Mouse (Mus musculus) midbrain, embryonic 10.5 days (tissue): ENCODE data around the gene Tubgcp2. TPM values are rescaled to one million over a fixed set of nuclear protein-coding genes. Genes with fewer than 3 reads are reported as not detected.

Experiments used
- DNase-seq: peaks from one replicate; pipeline ENCODE4 v3.0.0-alpha.2; 2017; ENCODE audit warnings: low spot score
- H3K27ac ChIP-seq: fragments of 300-500 bp; sonication (generic); replicated peaks from 2 replicates; pipeline ENCODE4 v1.5.1; 2016; ENCODE audit warnings: mild to moderate bottlenecking
- H3K27me3 ChIP-seq: fragments of 300-500 bp; sonication (generic); 2 replicates; pipeline ENCODE4 v1.6.1; 2016; ENCODE audit warnings: low read depth, mild to moderate bottlenecking; ENCODE audit not compliant: poor library complexity, severe bottlenecking
- H3K36me3 ChIP-seq: fragments of 300-500 bp; sonication (generic); 2 replicates; pipeline ENCODE4 v1.6.1; 2016; ENCODE audit warnings: mild to moderate bottlenecking, moderate library complexity
- H3K4me1 ChIP-seq: fragments of 300-500 bp; sonication (generic); 2 replicates; pipeline ENCODE4 v1.6.1; 2016
- H3K4me3 ChIP-seq: fragments of 300-500 bp; sonication (generic); 2 replicates; pipeline ENCODE4 v1.5.1; 2016; ENCODE audit warnings: mild to moderate bottlenecking, moderate library complexity
- H3K9me3 ChIP-seq: fragments of 300-500 bp; sonication (generic); replicated peaks from 2 replicates; pipeline ENCODE4 v1.6.1; 2016; ENCODE audit warnings: mild to moderate bottlenecking
- WGBS: fragments of 180-500 bp; shearing (Covaris S2); methylation state at CpG from one replicate; pipeline ENCODE4 v1.1.7; 2016; 5-methylcytosine and 5-hydroxymethylcytosine counted together
- polyA plus RNA-seq: library from polyadenylated mRNA; unstranded; fragments of >200 nt; fragmentation: Nextera tagmentation; extraction: Ambion mirVana; gene quantifications from 2 replicates; pipeline ENCODE4 v1.2.1, GENCODE M21; 2016

Gene Tubgcp2
- polyA plus RNA-seq, 1 experiment from 2014 or later: 74.0 TPM

DNA sequence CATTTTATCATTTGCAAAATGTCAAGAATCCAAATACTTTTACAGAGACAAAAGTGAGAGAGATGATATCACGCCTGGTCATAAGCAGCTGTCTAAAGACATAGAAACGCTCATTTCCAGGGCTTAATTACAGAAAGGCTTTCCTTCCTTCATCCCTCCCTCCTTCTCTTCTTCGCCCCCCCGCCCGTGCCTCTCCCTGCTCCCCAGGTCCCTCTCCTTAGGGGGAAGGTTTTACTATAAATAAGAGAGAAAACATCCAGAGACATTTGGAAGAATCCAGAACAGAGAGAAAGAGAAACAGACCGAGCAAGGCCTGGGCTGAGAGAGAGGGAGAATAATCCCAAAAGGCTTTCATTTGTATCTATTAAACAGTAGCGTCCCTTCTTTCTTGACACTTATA, 1.0 kb downstream of the Tubgcp2 start:
- H3K4me1 ChIP-seq: peaks cover 29% of the 10 kb centered on the region
- H3K27me3 ChIP-seq: peaks cover 20% of the 10 kb centered on the region; the same call in 1 of the 2 replicates
- H3K36me3 ChIP-seq: peaks cover 58% of the 10 kb centered on the region
- peak overlapping the region; percentile 95 for H3K27ac ChIP-seq
- peak; percentile 11 for DNase-seq
- 30% methylated on average over 7 of the region's 7 CpGs for WGBS
- peak overlapping the region; percentile 74 for H3K4me3 ChIP-seq
- no peaks in the 10 kb centered on the region for H3K9me3 ChIP-seq

DNA sequence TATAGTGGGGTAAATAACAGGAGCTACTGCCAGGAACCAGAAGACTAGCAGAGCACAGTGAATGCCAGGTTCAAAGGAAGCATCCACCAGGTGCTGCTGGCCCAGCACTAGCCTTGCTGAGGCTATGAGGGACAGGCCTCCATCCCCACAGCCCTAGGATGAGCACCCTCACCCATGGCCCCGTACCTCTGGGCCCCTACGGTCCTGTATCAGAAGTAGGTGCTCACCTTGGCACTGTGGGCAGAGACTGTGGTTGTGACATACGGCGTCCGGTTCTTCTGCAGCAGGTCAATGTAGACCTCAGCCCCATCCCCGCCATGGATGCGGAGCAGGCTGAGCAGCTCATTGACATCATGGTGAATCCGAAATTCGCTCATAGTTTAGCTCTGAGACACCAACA, 3.1 kb downstream of the Tubgcp2 start:
- Histone ChIP-seq H3K27me3 (peaks cover 15% of the 10 kb centered on the region; the same call in 1 of the 2 replicates), H3K4me1 (peaks cover 29% of the 10 kb centered on the region), H3K27ac (no peak overlapping the region), H3K9me3 (no peaks in the 10 kb centered on the region), H3K36me3 (peaks cover 60% of the 10 kb centered on the region), H3K4me3 (no peak overlapping the region)
- no peak for DNase-seq
- WGBS: 95% methylated on average over 9 of the region's 9 CpGs

DNA sequence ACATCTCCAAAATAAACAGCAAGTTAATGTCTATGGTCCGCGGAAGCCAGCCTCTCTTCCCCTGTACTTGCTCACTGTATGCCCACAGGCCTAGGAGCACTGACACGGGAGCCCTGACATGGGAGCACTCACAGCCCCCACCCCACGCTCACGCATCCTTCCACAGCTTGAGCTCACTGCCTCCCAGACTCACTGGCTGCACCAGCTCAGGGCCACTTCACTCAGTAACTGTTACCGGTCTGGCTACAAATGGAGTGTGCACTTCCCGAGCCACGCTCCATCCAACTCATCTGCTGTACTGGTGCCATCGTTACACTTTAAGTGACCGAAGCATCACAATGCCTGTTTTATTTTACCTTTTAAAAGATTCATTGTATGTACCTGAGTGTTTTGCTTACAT, 4.1 kb downstream of the Tubgcp2 start:
- Histone ChIP-seq H3K4me3 (no peak overlapping the region), H3K4me1 (peaks cover 26% of the 10 kb centered on the region), H3K27ac (no peak overlapping the region), H3K9me3 (no peaks in the 10 kb centered on the region), H3K36me3 (peaks cover 65% of the 10 kb centered on the region), H3K27me3 (peaks cover 4% of the 10 kb centered on the region; the same call in 1 of the 2 replicates)
- no peak for DNase-seq
- WGBS: 94% methylated on average over 10 of the region's 10 CpGs

DNA sequence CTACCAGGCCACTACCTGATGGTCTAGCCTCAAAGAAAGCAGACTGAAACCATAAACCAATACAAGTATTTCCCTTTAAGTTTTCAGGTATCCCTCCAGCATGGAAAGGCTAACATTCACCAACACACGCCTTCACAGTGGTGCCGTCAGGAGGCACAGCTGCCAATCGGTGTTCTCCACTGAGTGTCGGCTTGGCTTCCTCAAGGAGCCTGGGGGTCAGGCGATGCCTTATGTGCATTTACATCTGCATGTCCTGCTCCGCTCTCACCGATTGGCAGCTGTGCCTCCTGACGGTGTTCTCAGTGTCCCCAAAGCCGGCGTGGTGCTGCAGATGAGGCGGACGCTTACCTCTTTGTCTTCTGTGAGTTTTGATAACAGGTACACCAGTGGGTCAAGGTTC, 4.7 kb downstream of the Tubgcp2 start:
- Histone ChIP-seq H3K4me1 (peaks cover 20% of the 10 kb centered on the region), H3K4me3 (no peak overlapping the region), H3K27me3 (no peaks in the 10 kb centered on the region), H3K9me3 (no peaks in the 10 kb centered on the region), H3K36me3 (peaks cover 65% of the 10 kb centered on the region), H3K27ac (no peak overlapping the region)
- WGBS: 97% methylated on average over 12 of the region's 12 CpGs
- no peak for DNase-seq

GRCm38 (mm10) chr7:140011336-140011735, 25.1 kb downstream of the Tubgcp2 start:
- no peak overlapping the region for H3K27ac ChIP-seq
- H3K27me3 ChIP-seq: no peaks in the 10 kb centered on the region
- no peaks in the 10 kb centered on the region for H3K4me1 ChIP-seq
- no peak for DNase-seq
- whole genome bisulfite sequencing: 97% methylated on average over 17 of the region's 17 CpGs
- peaks cover 56% of the 10 kb centered on the region for H3K36me3 ChIP-seq
- H3K4me3 ChIP-seq: no peak overlapping the region
- peaks cover 3% of the 10 kb centered on the region; the same call in 1 of the 2 replicates for H3K9me3 ChIP-seq

DNA sequence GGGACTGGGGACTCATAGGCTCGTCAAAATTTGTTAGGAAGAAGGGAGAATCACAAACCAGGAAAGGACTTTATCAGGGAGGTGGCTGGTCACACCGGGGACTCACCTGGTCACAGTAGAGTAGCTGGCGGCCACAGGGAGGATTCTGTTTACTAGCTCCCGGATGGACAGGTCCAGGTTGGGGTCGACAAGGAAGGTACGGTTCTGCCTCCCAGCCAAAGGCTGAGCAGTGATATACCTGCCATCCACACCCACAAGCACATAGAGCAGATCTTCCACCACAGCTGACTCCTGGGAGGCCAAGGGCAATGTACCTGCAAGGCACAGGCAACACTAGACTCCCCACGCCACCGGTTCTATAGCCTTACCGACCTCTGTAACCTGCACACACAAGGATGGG, 28.7 kb downstream of the Tubgcp2 start:
- H3K4me1 ChIP-seq: no peaks in the 10 kb centered on the region
- H3K27ac ChIP-seq: no peak overlapping the region
- 94% methylated on average over 9 of the region's 9 CpGs for WGBS
- DNase-seq: no peak
- H3K27me3 ChIP-seq: no peaks in the 10 kb centered on the region
- no peak overlapping the region for H3K4me3 ChIP-seq
- peaks cover 3% of the 10 kb centered on the region; the same call in 1 of the 2 replicates for H3K9me3 ChIP-seq
- peaks cover 82% of the 10 kb centered on the region for H3K36me3 ChIP-seq

DNA sequence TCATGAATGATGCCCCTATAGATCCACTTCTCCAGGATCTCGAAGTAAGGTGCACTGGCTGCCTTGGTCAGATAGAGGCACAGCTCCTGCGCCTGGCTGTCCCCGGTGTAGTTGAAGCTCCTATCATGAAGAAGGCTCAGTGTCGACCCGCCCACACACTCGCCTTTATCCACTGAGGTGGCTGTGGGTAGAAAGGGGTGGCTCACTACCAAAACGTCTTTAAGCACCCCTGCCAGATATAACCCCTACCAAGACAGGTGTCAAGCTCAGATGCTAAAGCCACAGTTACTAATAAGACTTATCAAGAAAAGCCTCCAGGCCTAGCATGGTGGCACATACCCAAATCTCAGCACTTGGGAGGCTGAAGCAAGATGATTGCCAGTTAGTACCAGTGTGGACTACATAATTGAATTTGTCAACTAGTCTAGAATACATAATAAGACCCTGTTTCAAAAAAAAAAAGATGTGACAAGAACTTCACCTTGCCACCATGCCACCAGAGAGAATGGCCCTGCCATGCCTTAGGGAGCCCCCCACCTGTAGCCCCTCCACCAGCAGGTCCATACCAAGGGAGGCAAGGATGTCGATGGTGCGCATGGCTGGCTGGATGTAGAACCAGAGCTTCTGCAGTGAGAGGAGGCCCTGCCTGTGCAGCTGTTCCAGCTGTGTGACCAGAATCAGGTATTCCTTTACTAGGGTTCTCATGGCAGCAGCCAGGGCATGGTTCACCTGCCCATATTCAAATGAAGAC, 29.4 kb downstream of the Tubgcp2 start:
- Histone ChIP-seq H3K4me3 (no peak overlapping the region), H3K9me3 (peaks cover 3% of the 10 kb centered on the region; the same call in 1 of the 2 replicates), H3K27ac (no peak overlapping the region), H3K36me3 (peaks cover 86% of the 10 kb centered on the region), H3K4me1 (no peaks in the 10 kb centered on the region), H3K27me3 (no peaks in the 10 kb centered on the region)
- no peak for DNase-seq
- 93% methylated on average over 9 of the region's 9 CpGs for WGBS

DNA sequence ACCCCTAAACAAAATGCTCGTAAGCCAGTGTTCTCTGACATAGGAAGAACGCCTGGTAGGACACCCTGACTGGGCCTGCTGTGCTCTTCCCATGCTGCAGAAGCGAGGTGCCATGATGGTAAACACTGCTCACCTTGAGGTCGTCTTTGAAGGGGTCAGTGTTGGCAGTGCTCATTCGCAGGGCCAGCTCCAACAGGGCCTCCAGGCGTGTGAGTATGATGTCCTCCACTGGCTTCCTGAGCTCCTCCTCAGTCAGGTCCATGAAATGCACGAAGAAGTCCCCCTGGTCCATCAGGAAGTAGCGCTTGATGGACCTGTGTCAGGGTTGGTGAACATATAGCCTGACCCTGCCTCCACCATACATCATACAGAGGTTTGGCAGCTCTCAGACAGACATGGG, 31.8 kb downstream of the Tubgcp2 start:
- WGBS: 93% methylated on average over 8 of the region's 8 CpGs
- Histone ChIP-seq H3K9me3 (no peaks in the 10 kb centered on the region), H3K27ac (no peak overlapping the region), H3K36me3 (peaks cover 89% of the 10 kb centered on the region), H3K27me3 (no peaks in the 10 kb centered on the region), H3K4me1 (no peaks in the 10 kb centered on the region), H3K4me3 (no peak overlapping the region)
- no peak for DNase-seq

DNA sequence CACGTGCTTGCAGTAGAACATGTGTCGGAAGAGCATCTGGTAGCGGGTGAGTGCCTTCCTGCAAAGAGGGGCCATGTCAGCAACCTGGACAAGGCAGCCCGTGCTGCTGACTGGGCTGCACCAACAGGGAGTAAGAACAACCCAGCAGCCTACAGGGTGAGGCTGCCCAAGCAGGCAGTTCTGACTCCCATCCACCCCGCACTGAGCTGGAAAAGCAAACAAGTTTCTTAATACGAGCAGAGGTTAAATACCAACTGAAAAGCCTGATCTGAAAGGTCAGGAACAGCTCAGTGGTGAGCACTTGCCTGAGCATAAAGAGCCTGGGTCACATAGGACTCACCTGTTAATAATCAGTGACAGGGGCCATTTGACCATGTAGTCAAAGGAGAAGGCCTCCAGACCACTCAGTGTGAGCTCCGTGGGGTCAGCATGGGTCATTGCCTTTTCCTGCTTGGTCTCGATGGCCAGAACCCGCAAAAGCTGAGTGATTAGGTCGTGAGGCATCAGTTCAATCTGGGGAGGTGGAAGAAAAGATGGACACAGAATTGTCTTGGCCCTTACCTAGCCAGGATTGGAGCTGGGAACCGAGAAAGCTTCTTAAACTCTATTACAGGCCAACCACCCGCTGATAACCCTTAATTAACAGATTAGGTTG, 35.3 kb downstream of the Tubgcp2 start:
- H3K36me3 ChIP-seq: peaks cover 99% of the 10 kb centered on the region
- WGBS: 56% methylated on average over 12 of the region's 12 CpGs
- no peak for DNase-seq
- no peaks in the 10 kb centered on the region for H3K4me1 ChIP-seq
- no peaks in the 10 kb centered on the region for H3K27me3 ChIP-seq
- H3K9me3 ChIP-seq: no peaks in the 10 kb centered on the region
- no peak overlapping the region for H3K27ac ChIP-seq
- H3K4me3 ChIP-seq: no peak overlapping the region

- Histone ChIP-seq H3K4me1 (no peaks in the 10 kb centered on the region), H3K4me3 (no peak overlapping the region), H3K9me3 (no peaks in the 10 kb centered on the region), H3K27ac (no peak overlapping the region), H3K27me3 (no peaks in the 10 kb centered on the region), H3K36me3 (peaks cover 93% of the 10 kb centered on the region)
- 95% methylated on average over 13 of the region's 13 CpGs for WGBS
- DNase-seq: no peak
Measured at GRCm38 (mm10) chr7:139998691-139999350, 37.6 kb downstream of the Tubgcp2 start.

- no peaks in the 10 kb centered on the region for H3K9me3 ChIP-seq
- no peaks in the 10 kb centered on the region for H3K4me1 ChIP-seq
- no peak overlapping the region for H3K4me3 ChIP-seq
- DNase-seq: peak; percentile 57
- 24% methylated on average over 3 of the region's 3 CpGs for WGBS
- H3K27me3 ChIP-seq: no peaks in the 10 kb centered on the region
- peaks cover 52% of the 10 kb centered on the region for H3K36me3 ChIP-seq
- no peak overlapping the region for H3K27ac ChIP-seq
Measured at GRCm38 (mm10) chr7:139994676-139995075, 41.8 kb downstream of the Tubgcp2 start.

GRCm38 (mm10) chr7:139994202-139994601, 42.3 kb downstream of the Tubgcp2 start:
- peaks cover 47% of the 10 kb centered on the region for H3K36me3 ChIP-seq
- 78% methylated on average over 4 of the region's 4 CpGs for WGBS
- no peak overlapping the region for H3K27ac ChIP-seq
- H3K4me3 ChIP-seq: no peak overlapping the region
- no peaks in the 10 kb centered on the region for H3K4me1 ChIP-seq
- no peak for DNase-seq
- H3K9me3 ChIP-seq: no peaks in the 10 kb centered on the region
- no peaks in the 10 kb centered on the region for H3K27me3 ChIP-seq

DNA sequence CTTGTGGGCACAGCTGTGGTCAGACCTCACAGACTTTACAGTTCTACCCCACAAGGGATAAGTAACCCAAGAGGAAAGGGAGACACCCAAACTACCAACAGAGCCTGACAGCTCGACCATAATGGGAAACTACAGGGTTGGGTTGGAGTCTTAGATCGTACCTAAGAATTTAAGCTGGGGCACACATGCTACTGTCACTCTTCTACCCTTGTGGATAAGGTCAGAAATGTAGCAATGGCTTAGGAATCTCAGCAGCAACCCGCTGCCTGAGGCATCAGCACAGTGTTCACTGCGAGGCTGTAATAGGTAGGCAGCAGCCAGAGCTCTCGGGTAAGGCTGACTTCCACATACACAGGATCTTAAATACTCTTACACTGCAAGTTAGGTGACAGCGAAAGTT, 42.9 kb downstream of the Tubgcp2 start:
- H3K9me3 ChIP-seq: no peaks in the 10 kb centered on the region
- H3K27ac ChIP-seq: no peak overlapping the region
- H3K4me1 ChIP-seq: no peaks in the 10 kb centered on the region
- DNase-seq: no peak
- H3K4me3 ChIP-seq: no peak overlapping the region
- H3K36me3 ChIP-seq: peaks cover 40% of the 10 kb centered on the region
- H3K27me3 ChIP-seq: no peaks in the 10 kb centered on the region
- WGBS: 93% methylated on average over 6 of the region's 6 CpGs
